8 mouse cellular contexts compared by ENCODE assay signal in genomic region chr5:146585307-146585651, GRCm38 (mm10). TPM values are rescaled to one million over a fixed set of nuclear protein-coding genes. Genes with fewer than 3 reads are reported as not detected.
DNase-seq lines count a peak whose midpoint lies in the region; ATAC-seq and TF ChIP-seq lines count a peak whose summit lies in the region.

No protein-coding gene starts in this region.

- no peaks in the 10 kb centered on the region for H3K36me3 ChIP-seq in kidney, adult 2 months (ENCODE audit: control insufficient read depth, insufficient read depth, low read length)
- no peaks in the 10 kb centered on the region for H3K36me3 ChIP-seq in embryonic facial prominence, embryonic 12.5 days
- no peaks in the 10 kb centered on the region for H3K36me3 ChIP-seq in hindbrain, embryonic 16.5 days (ENCODE audit: control insufficient read depth, insufficient read depth, low read length)
- H3K36me3 ChIP-seq in midbrain, embryonic 15.5 days (replicated peaks), result no peaks in the 10 kb centered on the region

- H3K4me3 ChIP-seq in kidney, adult 2 months (ENCODE audit: insufficient read depth, low read depth, low read length), result no peak overlapping the region
- peak overlapping the region; percentile 52 for H3K4me3 ChIP-seq in embryonic facial prominence, embryonic 12.5 days
- H3K4me3 ChIP-seq in hindbrain, embryonic 16.5 days (ENCODE audit: low read length), result peak overlapping the region; percentile 67
- peak overlapping the region; percentile 63 for H3K4me3 ChIP-seq in midbrain, embryonic 15.5 days

- ATAC-seq in embryonic facial prominence, embryonic 12.5 days (ENCODE audit: insufficient number of reproducible peaks, insufficient read depth, low FRiP score, low TSS enrichment), result no peak
- ATAC-seq in hindbrain, embryonic 16.5 days, result peak; percentile 15
- peak; percentile 5; the same call in 1 of the 2 replicates for ATAC-seq in midbrain, embryonic 15.5 days (replicated peaks)

- no peaks in the 10 kb centered on the region for H3K9me3 ChIP-seq in embryonic facial prominence, embryonic 12.5 days
- H3K9me3 ChIP-seq in hindbrain, embryonic 16.5 days (ENCODE audit: control insufficient read depth, low read length), result no peaks in the 10 kb centered on the region
- no peaks in the 10 kb centered on the region for H3K9me3 ChIP-seq in midbrain, embryonic 15.5 days

- H3K27me3 ChIP-seq in kidney, adult 2 months (replicated peaks; ENCODE audit: control insufficient read depth, insufficient read depth, low read length), result no peaks in the 10 kb centered on the region
- peaks cover 49% of the 10 kb centered on the region for H3K27me3 ChIP-seq in embryonic facial prominence, embryonic 12.5 days
- peaks cover 6% of the 10 kb centered on the region for H3K27me3 ChIP-seq in hindbrain, embryonic 16.5 days (replicated peaks; ENCODE audit: control insufficient read depth, insufficient read depth, low read length)
- H3K27me3 ChIP-seq in midbrain, embryonic 15.5 days (replicated peaks), result peaks cover 35% of the 10 kb centered on the region

- no peak for TF ChIP-seq CTCF in kidney, adult 2 months (conservative IDR thresholded peaks at IDR 0.05; ENCODE audit: insufficient read depth, insufficient read length, low read depth, low read length)

- H3K9ac ChIP-seq in embryonic facial prominence, embryonic 12.5 days, result no peak overlapping the region
- H3K9ac ChIP-seq in hindbrain, embryonic 16.5 days (ENCODE audit: low read depth, low read length), result peak overlapping the region; percentile 69
- peak overlapping the region; percentile 57 for H3K9ac ChIP-seq in midbrain, embryonic 15.5 days

- TF ChIP-seq POLR2A in kidney, adult 2 months (IDR thresholded peaks at IDR 0.05; ENCODE audit: low read depth, low read length), result no peak

- H3K27ac ChIP-seq in kidney, adult 2 months (ENCODE audit: insufficient read depth, low read depth, low read length), result no peak overlapping the region
- H3K27ac ChIP-seq in embryonic facial prominence, embryonic 12.5 days, result no peak overlapping the region
- peak overlapping the region; percentile 14 for H3K27ac ChIP-seq in hindbrain, embryonic 16.5 days (ENCODE audit: low read depth, low read length)
- H3K27ac ChIP-seq in midbrain, embryonic 15.5 days, result 0 out of 2 replicates have a peak overlapping the region, but pooled peaks have one; percentile 48

- WGBS in kidney, adult 2 months, result 1% methylated on average over 10 of the region's 10 CpGs
- 6% methylated on average over 10 of the region's 10 CpGs for WGBS in embryonic facial prominence, embryonic 12.5 days
- WGBS in hindbrain, embryonic 16.5 days, result 10% methylated on average over 10 of the region's 10 CpGs
- WGBS in midbrain, embryonic 15.5 days, result 12% methylated on average over 10 of the region's 10 CpGs

- H3K4me1 ChIP-seq in kidney, adult 2 months (ENCODE audit: control insufficient read depth, insufficient read depth, low read length), result no peaks in the 10 kb centered on the region
- H3K4me1 ChIP-seq in embryonic facial prominence, embryonic 12.5 days, result peaks cover 9% of the 10 kb centered on the region; the same call in 1 of the 2 replicates
- H3K4me1 ChIP-seq in hindbrain, embryonic 16.5 days (ENCODE audit: control insufficient read depth, insufficient read depth, low read depth, low read length), result peaks cover 3% of the 10 kb centered on the region; the same call in 1 of the 2 replicates
- H3K4me1 ChIP-seq in midbrain, embryonic 15.5 days, result peaks cover 16% of the 10 kb centered on the region

- H3K4me2 ChIP-seq in embryonic facial prominence, embryonic 12.5 days (replicated peaks), result peak overlapping the region; percentile 97
- peak overlapping the region; percentile 91 for H3K4me2 ChIP-seq in hindbrain, embryonic 16.5 days (ENCODE audit: low read length)
- H3K4me2 ChIP-seq in midbrain, embryonic 15.5 days, result peak overlapping the region; percentile 90

- DNase-seq in kidney, adult 2 months, result peak; percentile 16
- DNase-seq in kidney, postnatal 14 days, result no peak
- DNase-seq in B cell, adult 2 months, result no peak
- no peak for DNase-seq in spleen, postnatal 14 days (ENCODE audit: low spot score in 2 of 2)
- no peak for DNase-seq in urinary bladder, postnatal 4 days (ENCODE audit: low spot score in 2 of 2)

RNA-seq across cellular contexts. Expression of gene Gpr12, which starts 0.2 kb away (rescaled TPM):
- 1.5 and 1.7 TPM in 2 replicates for polyA plus RNA-seq in kidney, adult 2 months (2012; rRNA removed)
- polyA plus RNA-seq in embryonic facial prominence, embryonic 12.5 days (2016; fragmentation: Nextera tagmentation; extraction: Ambion mirVana), result 0.18 TPM in 1 of 2 replicates, not detected in the other
- polyA plus RNA-seq in hindbrain, embryonic 16.5 days (2015; fragmentation: Nextera tagmentation; extraction: Ambion mirVana), result 28.0 and 29.8 TPM in 2 replicates
- 26.7 and 27.3 TPM in 2 replicates for polyA plus RNA-seq in midbrain, embryonic 15.5 days (2015; fragmentation: Nextera tagmentation; extraction: Ambion mirVana)

RNA-seq across cellular contexts. Expression of gene Gm3415, which starts 29.3 kb away (rescaled TPM):
- polyA plus RNA-seq in kidney, adult 2 months (2012; rRNA removed), result not detected in 2 replicates
- not detected in 2 replicates for polyA plus RNA-seq in embryonic facial prominence, embryonic 12.5 days (2016; fragmentation: Nextera tagmentation; extraction: Ambion mirVana)
- not detected in 2 replicates for polyA plus RNA-seq in hindbrain, embryonic 16.5 days (2015; fragmentation: Nextera tagmentation; extraction: Ambion mirVana)
- not detected in 2 replicates for polyA plus RNA-seq in midbrain, embryonic 15.5 days (2015; fragmentation: Nextera tagmentation; extraction: Ambion mirVana)

RNA-seq across cellular contexts. Expression of gene Gm3409, which starts 47.8 kb away (rescaled TPM):
- polyA plus RNA-seq in kidney, adult 2 months (2012; rRNA removed), result not detected in 2 replicates
- polyA plus RNA-seq in embryonic facial prominence, embryonic 12.5 days (2016; fragmentation: Nextera tagmentation; extraction: Ambion mirVana), result not detected in 2 replicates
- polyA plus RNA-seq in hindbrain, embryonic 16.5 days (2015; fragmentation: Nextera tagmentation; extraction: Ambion mirVana), result not detected in 2 replicates
- not detected in 2 replicates for polyA plus RNA-seq in midbrain, embryonic 15.5 days (2015; fragmentation: Nextera tagmentation; extraction: Ambion mirVana)

RNA-seq across cellular contexts. Expression of gene Gm3404, which starts 59.7 kb away (rescaled TPM):
- polyA plus RNA-seq in kidney, adult 2 months (2012; rRNA removed), result 0.08 TPM in 1 of 2 replicates, not detected in the other
- polyA plus RNA-seq in embryonic facial prominence, embryonic 12.5 days (2016; fragmentation: Nextera tagmentation; extraction: Ambion mirVana), result not detected in 2 replicates
- polyA plus RNA-seq in hindbrain, embryonic 16.5 days (2015; fragmentation: Nextera tagmentation; extraction: Ambion mirVana), result not detected in 2 replicates
- polyA plus RNA-seq in midbrain, embryonic 15.5 days (2015; fragmentation: Nextera tagmentation; extraction: Ambion mirVana), result not detected in 2 replicates

Comparison
In these comparisons a context has a peak if more than half of its experiments do, and no peak if none do; other contexts are left out.
1. H3K27ac ChIP-seq: peak in hindbrain, embryonic 16.5 days (single experiment) and midbrain, embryonic 15.5 days (single experiment); none in kidney, adult 2 months (single experiment) and embryonic facial prominence, embryonic 12.5 days (single experiment).
2. RNA of gene Gpr12, which starts 0.2 kb away (polyA plus RNA-seq): 28.0 to 29.8 TPM in hindbrain, embryonic 16.5 days and 26.7 to 27.3 TPM in midbrain, embryonic 15.5 days; 1.5 to 1.7 TPM in kidney, adult 2 months and 0.18 TPM in embryonic facial prominence, embryonic 12.5 days; every median in the first group is over 10 times any median in the second.
3. Peak in every context shown above with its lines, with median percentiles within 50 percentile points of each other: H3K4me2 ChIP-seq.